Mouse (Mus musculus): ENCODE data around the gene Mybbp1a.

DNA sequence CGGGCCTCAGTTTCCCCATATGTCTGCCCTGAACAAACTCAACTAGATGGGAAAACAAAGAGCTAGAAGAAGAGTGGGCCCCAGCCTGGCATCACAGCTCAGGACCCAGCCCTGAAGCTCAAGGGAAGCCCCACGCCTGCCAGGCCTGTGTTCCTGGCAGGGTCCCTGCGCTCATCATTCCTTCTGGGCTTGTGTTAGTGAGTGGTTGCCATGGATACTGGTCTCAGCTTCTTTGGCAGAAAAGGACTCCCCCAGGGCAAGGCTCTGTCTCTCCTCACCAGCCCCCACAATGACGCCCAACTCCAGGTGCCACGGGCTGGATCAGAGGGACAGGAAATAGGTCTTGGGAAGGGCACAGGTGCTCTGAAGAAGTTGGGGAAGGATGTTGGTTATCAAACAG is 44.0 kb downstream of the Mybbp1a start:
- TF ChIP-seq CTCF (IDR thresholded peaks at IDR 0.05; ENCODE audit: borderline replicate concordance, control insufficient read depth, extremely low read depth, insufficient read depth, low read length, poor library complexity): no peak
- no peak for TF ChIP-seq POLR2A (IDR thresholded peaks at IDR 0.05; ENCODE audit: control insufficient read depth, extremely low read depth, insufficient read depth, low read length, poor library complexity)

Measured in thymus, adult 2 months (tissue).